Mouse (Mus musculus): ENCODE data around the gene Gm47841.

DNA sequence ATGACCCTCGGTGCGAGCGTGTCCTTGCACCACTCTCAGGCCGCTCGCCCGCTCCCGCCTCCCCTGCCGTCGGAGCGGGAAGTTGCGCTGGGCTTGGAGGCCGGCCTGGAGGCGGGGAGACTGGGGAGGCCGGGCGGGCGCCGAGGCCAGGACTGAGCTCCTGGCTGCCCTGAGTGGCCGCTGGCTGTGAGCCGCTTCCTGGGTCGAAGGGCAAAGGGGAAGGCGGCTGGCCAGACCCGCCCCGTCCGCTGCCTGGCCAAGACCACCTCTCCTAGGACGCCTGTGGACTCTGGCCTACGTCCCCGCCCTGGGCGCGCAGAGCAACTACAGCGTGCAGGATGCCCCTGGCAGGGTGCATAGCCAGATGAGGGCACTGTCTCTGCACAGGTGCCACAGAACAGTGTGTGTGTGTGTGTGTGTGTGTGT, 31.5 kb upstream of the Gm47841 start:
- TF ChIP-seq CTCF (conservative IDR thresholded peaks at IDR 0.05; ENCODE audit: low read length) (no peak), POU5F1 (IDR thresholded peaks at IDR 0.05; ENCODE audit: borderline replicate concordance, low read length) (no peak), NANOG (IDR thresholded peaks at IDR 0.05; ENCODE audit: borderline replicate concordance, low read length) (no peak)
